Comparison of ENCODE assay signal across 8 mouse cellular contexts in the genomic region with DNA sequence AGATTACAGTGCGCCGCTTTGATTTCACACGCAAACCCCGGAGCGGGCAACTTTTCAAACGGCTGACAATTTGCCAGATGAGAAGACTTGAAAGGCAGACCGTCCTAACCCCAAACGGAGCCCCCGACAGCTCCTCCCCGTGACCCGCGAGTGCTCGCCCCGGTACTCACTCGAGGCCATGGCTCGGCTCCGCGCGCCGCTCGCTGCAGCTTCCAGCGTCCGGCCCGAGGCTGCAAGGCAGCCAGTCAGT. TPM values are rescaled to one million over a fixed set of nuclear protein-coding genes. Genes with fewer than 3 reads are reported as not detected.
A peak's percentile ranks its signal among the peaks of the same experiment; 100 is the strongest.
DNase-seq lines count a peak whose midpoint lies in the region; ATAC-seq and TF ChIP-seq lines count a peak whose summit lies in the region.

No protein-coding gene starts in this region.

- ATAC-seq in forebrain, embryonic 12.5 days (ENCODE audit: low FRiP score), result no peak
- no peak for ATAC-seq in liver, embryonic 14.5 days (ENCODE audit: insufficient read depth)

- WGBS in heart, adult 2 months, result under 1% methylated on average over 24 of the region's 24 CpGs
- WGBS in forebrain, embryonic 12.5 days, result under 1% methylated on average over 24 of the region's 24 CpGs
- WGBS in liver, embryonic 14.5 days (ENCODE audit: insufficient replicate concordance), result under 1% methylated on average over 24 of the region's 24 CpGs

- H3K27ac ChIP-seq in heart, adult 2 months, result peak overlapping the region; percentile 98
- H3K27ac ChIP-seq in CH12.LX (ENCODE audit: insufficient read depth, low read depth), result peak overlapping the region; percentile 97
- H3K27ac ChIP-seq in forebrain, embryonic 12.5 days, result peak overlapping the region; percentile 83
- peak overlapping the region; percentile 31; the same call in 1 of the 2 replicates for H3K27ac ChIP-seq in liver, embryonic 14.5 days

- no peak for TF ChIP-seq RAD21 in CH12.LX (IDR thresholded peaks at IDR 0.05; ENCODE audit: low read depth, low read length)

- 0 out of 2 replicates have a peak overlapping the region, but pooled peaks have one; percentile 19 for H3K4me2 ChIP-seq in CH12.LX (ENCODE audit: insufficient read depth, low read depth, poor library complexity, severe bottlenecking)
- peak overlapping the region; percentile 70 for H3K4me2 ChIP-seq in forebrain, embryonic 12.5 days
- H3K4me2 ChIP-seq in liver, embryonic 14.5 days (ENCODE audit: low read depth), result peak overlapping the region; percentile 83

- no peak for TF ChIP-seq CTCF in heart, adult 2 months (IDR thresholded peaks at IDR 0.05)
- TF ChIP-seq CTCF in CH12.LX (conservative IDR thresholded peaks at IDR 0.05 in 1 of 2, IDR thresholded peaks at IDR 0.05 in 1 of 2; ENCODE audit: low read depth in 2 of 2, low read length in 2 of 2), result no peak
- no peak for TF ChIP-seq CTCF in liver, embryonic 14.5 days (IDR thresholded peaks at IDR 0.05; ENCODE audit: low read depth)

- H3K27me3 ChIP-seq in heart, adult 2 months (ENCODE audit: control insufficient read depth, insufficient read depth, low read length), result no peaks in the 10 kb centered on the region
- no peaks in the 10 kb centered on the region for H3K27me3 ChIP-seq in CH12.LX (replicated peaks)
- peaks cover 20% of the 10 kb centered on the region for H3K27me3 ChIP-seq in forebrain, embryonic 12.5 days
- peaks cover 22% of the 10 kb centered on the region for H3K27me3 ChIP-seq in liver, embryonic 14.5 days (ENCODE audit: control insufficient read depth, insufficient read depth, low read length)

- H3K9ac ChIP-seq in heart, adult 2 months (ENCODE audit: low read depth, low read length), result peak overlapping the region; percentile 66
- H3K9ac ChIP-seq in CH12.LX (ENCODE audit: insufficient read depth, low read depth), result peak overlapping the region; percentile 98
- H3K9ac ChIP-seq in forebrain, embryonic 12.5 days, result peak overlapping the region; percentile 66
- peak overlapping the region; percentile 27 for H3K9ac ChIP-seq in liver, embryonic 14.5 days (replicated peaks)

- peaks cover 5% of the 10 kb centered on the region for H3K4me1 ChIP-seq in heart, adult 2 months (ENCODE audit: control insufficient read depth, insufficient read depth, low read length)
- peaks cover 2 to 34% of the 10 kb centered on the region in 2 experiments; a peak in 2 of 4 replicates for H3K4me1 ChIP-seq in CH12.LX (ENCODE audit: control insufficient read depth in 1 of 2, insufficient read depth in 2 of 2)
- peaks cover 6% of the 10 kb centered on the region; the same call in 1 of the 2 replicates for H3K4me1 ChIP-seq in forebrain, embryonic 12.5 days
- H3K4me1 ChIP-seq in liver, embryonic 14.5 days (replicated peaks; ENCODE audit: control insufficient read depth in 2 of 2, insufficient read depth in 2 of 2, low read length in 1 of 2), result no peaks in the 10 kb centered on the region

- H3K9me3 ChIP-seq in CH12.LX (replicated peaks; ENCODE audit: low read length), result peaks cover 10% of the 10 kb centered on the region
- H3K9me3 ChIP-seq in forebrain, embryonic 12.5 days, result no peaks in the 10 kb centered on the region
- no peaks in the 10 kb centered on the region for H3K9me3 ChIP-seq in liver, embryonic 14.5 days (ENCODE audit: control insufficient read depth, low read length)

- DNase-seq in heart, adult 2 months, result no peak
- DNase-seq in heart, postnatal 4 days, result no peak
- no peak for DNase-seq in CH12.LX (ENCODE audit: extremely low read depth)
- DNase-seq in liver, embryonic 14.5 days (ENCODE audit: low read depth in 3 of 3, low spot score in 3 of 3), result peak in 1 of 3 experiments; percentile 10
- no peak for DNase-seq in adrenal gland, postnatal 25 days
- DNase-seq in cerebellum, postnatal 25 days, result no peak
- DNase-seq in gastrocnemius, postnatal 25 days, result no peak

- intact Hi-C loops in heart, adult 2 months (cut with DNase I), result loop anchor here (2.0 to 5.0 kb wide), 3 partner anchors 106 to 463 kb away; a partner anchor contains a TSS

- H3K4me3 ChIP-seq in heart, adult 2 months, result peak overlapping the region; percentile 72
- H3K4me3 ChIP-seq in CH12.LX (replicated peaks in 1 of 3; ENCODE audit: low read depth in 2 of 3, low read length in 2 of 3, poor library complexity in 1 of 3), result peak overlapping the region; percentile 82 to 86 (median 86)
- peak overlapping the region; percentile 71 for H3K4me3 ChIP-seq in forebrain, embryonic 12.5 days (replicated peaks)
- H3K4me3 ChIP-seq in liver, embryonic 14.5 days (ENCODE audit: insufficient read depth in 1 of 2, low read depth in 2 of 2, low read length in 2 of 2), result peak overlapping the region; percentile 78 to 81

- no peak for TF ChIP-seq EP300 in heart, adult 2 months (IDR thresholded peaks at IDR 0.05; ENCODE audit: insufficient read depth, low read depth, low read length)
- no peak for TF ChIP-seq EP300 in CH12.LX (IDR thresholded peaks at IDR 0.05; ENCODE audit: low read length)
- TF ChIP-seq EP300 in liver, embryonic 14.5 days (IDR thresholded peaks at IDR 0.05; ENCODE audit: low read depth), result no peak

- H3K36me3 ChIP-seq in heart, adult 2 months (ENCODE audit: control insufficient read depth, insufficient read depth, low read length), result peaks cover 5% of the 10 kb centered on the region
- H3K36me3 ChIP-seq in CH12.LX (replicated peaks in 1 of 2; ENCODE audit: control insufficient read depth in 1 of 2, insufficient read depth in 1 of 2, low read length in 1 of 2), result peaks cover 0 to 3% of the 10 kb centered on the region in 2 experiments
- no peaks in the 10 kb centered on the region for H3K36me3 ChIP-seq in forebrain, embryonic 12.5 days (replicated peaks)
- H3K36me3 ChIP-seq in liver, embryonic 14.5 days (replicated peaks; ENCODE audit: control insufficient read depth, insufficient read depth, low read depth), result no peaks in the 10 kb centered on the region

- peaks cover 3% of the 10 kb centered on the region; the same call in 1 of the 2 replicates for H3K79me2 ChIP-seq in heart, adult 2 months (replicated peaks; ENCODE audit: control insufficient read depth, insufficient read depth, low read length)
- peaks cover 26% of the 10 kb centered on the region for H3K79me2 ChIP-seq in CH12.LX (replicated peaks; ENCODE audit: control insufficient read depth, extremely low read depth, insufficient read depth, poor library complexity, severe bottlenecking)

- TF ChIP-seq POLR2A in heart, adult 2 months (IDR thresholded peaks at IDR 0.05; ENCODE audit: insufficient read depth, low read depth, low read length), result peak; percentile 55; the same call in 1 of the 2 replicates
- TF ChIP-seq POLR2A in CH12.LX (IDR thresholded peaks at IDR 0.05; ENCODE audit: low read depth, low read length), result no peak

- dilution Hi-C loops in CH12.LX (cut with MboI; ENCODE audit: extremely low pct_ligation_motif_present, extremely low pct_unique_long_range_greater_than_20kb, low sequenced_read_pairs), result no loop called here

- in situ Hi-C loops in CH12.LX (cut with MboI; ENCODE audit: low pct_ligation_motif_present, low pct_unique_long_range_greater_than_20kb, low sequenced_read_pairs), result no loop called here

TF ChIP-seq in CH12.LX, 34 proteins besides CTCF, POLR2A, EP300 and RAD21:
- peak; percentile 1 for TF ChIP-seq CHD1 (IDR thresholded peaks at IDR 0.05; ENCODE audit: low read depth, low read length)
- no peak for TF ChIP-seq HCFC1 (IDR thresholded peaks at IDR 0.05; ENCODE audit: low read depth, low read length)
TF ChIP-seq in CH12.LX: peak in this region for 1.

RNA-seq across cellular contexts. Expression of a gene that starts 0.3 kb away (rescaled TPM):
- 1 to 10 TPM; 7.6 to 9.5 TPM for total RNA-seq in heart, adult 2 months (2021)
- polyA plus RNA-seq in heart, adult 2 months (2012; rRNA removed), result 3.7 and 8.4 TPM in 2 replicates
- 10 to 100 TPM in 1 of 2 experiments, 1 to 10 TPM in 1; 9.9 to 10.6 TPM for total RNA-seq in heart, postnatal 4 days (2021)
- total RNA-seq in CH12.LX (2012; rRNA removed) (21.5 and 28.4 TPM in 2 replicates), CH12.LX (2014; rRNA removed) (21.1 and 26.2 TPM in 2 replicates)
- 31.6 and 38.1 TPM in 2 replicates for polyA plus RNA-seq in CH12.LX (2012; ENCODE audit: insufficient read length, low read depth)
- 0.33 and 0.57 TPM in 2 replicates for polyA plus RNA-seq in forebrain, embryonic 12.5 days (2016; fragmentation: Nextera tagmentation; extraction: Ambion mirVana)
- 0.52 and 0.55 TPM in 2 replicates for polyA plus RNA-seq in liver, embryonic 14.5 days (2012; rRNA removed)
- polyA plus RNA-seq in liver, embryonic 14.5 days (2014; fragmentation: Nextera tagmentation; extraction: Ambion mirVana), result 0.37 and 0.52 TPM in 2 replicates
- 8.2 and 8.7 TPM in 2 replicates for total RNA-seq in adrenal gland, postnatal 25 days (2021)
- total RNA-seq in gastrocnemius, postnatal 25 days (2021), result 1 to 10 TPM; 2.2 to 2.5 TPM

Comparison
In these comparisons a context has a peak if more than half of its experiments do, and no peak if none do; other contexts are left out.
1. H3K27ac ChIP-seq: peak in every context shown above with its lines; median percentile 98 in heart, adult 2 months; 97 in CH12.LX; 83 in forebrain, embryonic 12.5 days; 31 in liver, embryonic 14.5 days.
2. H3K9ac ChIP-seq: peak in every context shown above with its lines; median percentile 98 in CH12.LX; 66 in heart, adult 2 months; 66 in forebrain, embryonic 12.5 days; 27 in liver, embryonic 14.5 days.
3. H3K4me2 ChIP-seq: peak in every context shown above with its lines; median percentile 83 in liver, embryonic 14.5 days; 70 in forebrain, embryonic 12.5 days; 19 in CH12.LX.